Mouse (Mus musculus): ENCODE measurements around the gene 4930512M02Rik.

DNA sequence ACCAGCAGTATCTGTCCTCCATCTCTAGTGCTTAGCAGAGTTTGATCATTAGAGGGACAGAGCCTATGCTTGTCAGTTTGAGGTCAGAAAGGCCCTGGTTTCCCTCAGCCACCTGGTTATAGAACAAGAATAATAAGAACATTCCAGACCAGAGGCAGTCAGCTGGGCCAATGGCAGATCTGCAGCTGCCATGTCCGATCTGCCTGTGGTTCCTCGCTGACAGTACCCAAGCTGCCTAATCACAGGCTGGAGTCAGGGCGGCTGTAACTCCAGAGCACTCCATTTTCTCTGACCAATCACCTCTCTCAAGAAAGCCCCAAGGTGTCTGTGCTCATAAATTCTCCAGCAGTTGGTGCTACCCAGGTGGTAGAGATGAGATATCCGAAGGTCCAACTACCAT lies 30.0 kb upstream of the 4930512M02Rik start:
- TF ChIP-seq POLR2A (IDR thresholded peaks at IDR 0.05; ENCODE audit: insufficient read depth, low read depth, low read length) (no peak), CTCF (IDR thresholded peaks at IDR 0.05; ENCODE audit: insufficient read depth, low read depth, low read length) (no peak)
